Mouse (Mus musculus) liver, adult 2 months (tissue): Measurements from ENCODE around the gene Tnni3. TPM values are rescaled to one million over a fixed set of nuclear protein-coding genes. Genes with fewer than 3 reads are reported as not detected.

Experiments
- DNase-seq: peaks from one replicate; pipeline ENCODE4 v3.0.0-alpha.2; 2011; ENCODE audit warnings: low read depth, low spot score; ENCODE audit errors: extremely low read depth
- H3K27ac ChIP-seq: fragments of 200-500 bp; replicated peaks from 2 replicates; pipeline ENCODE4 v1.5.1; 2012; ENCODE audit warnings: low read depth, mild to moderate bottlenecking, control low read depth, inconsistent platforms, low read length; ENCODE audit not compliant: insufficient read depth
- H3K27me3 ChIP-seq: fragments of 200-500 bp; 2 replicates; pipeline ENCODE4 v1.6.1; 2012; ENCODE audit warnings: mild to moderate bottlenecking, moderate library complexity, low read length, inconsistent platforms; ENCODE audit not compliant: control insufficient read depth, insufficient read depth
- H3K36me3 ChIP-seq: fragments of 200-500 bp; 2 replicates; pipeline ENCODE4 v1.6.1; 2012; ENCODE audit warnings: low read length, inconsistent platforms; ENCODE audit not compliant: control insufficient read depth, insufficient read depth
- H3K4me1 ChIP-seq: fragments of 200-500 bp; 2 replicates; pipeline ENCODE4 v1.6.1; 2011; ENCODE audit warnings: low read length; ENCODE audit not compliant: control insufficient read depth, insufficient read depth
- H3K4me3 ChIP-seq: fragments of 200-500 bp; 2 replicates; pipeline ENCODE4 v1.5.1; 2011; ENCODE audit warnings: low read depth, mild to moderate bottlenecking, control low read depth, low read length, moderate library complexity; ENCODE audit not compliant: insufficient read depth
- H3K79me2 ChIP-seq: fragments of 200-500 bp; 2 replicates; pipeline ENCODE4 v1.6.1; 2012; ENCODE audit warnings: inconsistent platforms, mild to moderate bottlenecking, low read length, moderate library complexity; ENCODE audit not compliant: control insufficient read depth, insufficient read depth
- H3K9ac ChIP-seq: fragments of 200-500 bp; 2 replicates; pipeline ENCODE4 v1.6.1; 2012; ENCODE audit warnings: low read depth, mild to moderate bottlenecking, control low read depth, inconsistent platforms, low read length
- CTCF ChIP-seq: fragments of 200-500 bp; IDR thresholded peaks from 2 replicates; pipeline ENCODE4 v1.5.1; 2011; ENCODE audit warnings: low read depth, low read length, control low read depth
- POLR2A ChIP-seq: fragments of 200-500 bp; IDR thresholded peaks from 2 replicates; pipeline ENCODE4 v1.6.1; 2011; ENCODE audit warnings: low read length, control low read depth; ENCODE audit not compliant: insufficient read depth; ENCODE audit errors: extremely low read depth
- WGBS: fragments of 180-500 bp; shearing (Covaris S2); methylation state at CpG from one replicate; pipeline ENCODE4 v1.1.7; 2018; 5-methylcytosine and 5-hydroxymethylcytosine counted together
- polyA plus RNA-seq: library from polyadenylated mRNA; depleted of rRNA; stranded (reverse); fragments of >200 nt; gene quantifications from 2 replicates; pipeline ENCODE4 v1.2.3, GENCODE M21; 2012
- total RNA-seq: library from RNA; depleted of rRNA; stranded (reverse); fragments of >200 nt; gene quantifications from 2 replicates; pipeline ENCODE4 v1.2.3, GENCODE M21; 2014

The Tnni3 gene
- total and polyA plus RNA-seq, 2 experiments, result 0.76 TPM; not detected in 1

GRCm38 (mm10) chr7:4482281-4482680 lies 41.7 kb downstream of the Tnni3 start:
- TF ChIP-seq CTCF (no peak), POLR2A (no peak)
- Histone ChIP-seq H3K36me3 (peaks cover 18% of the 10 kb centered on the region; the same call in 1 of the 2 replicates), H3K9ac (no peak overlapping the region), H3K4me3 (no peak overlapping the region), H3K79me2 (no peaks in the 10 kb centered on the region), H3K27ac (no peak overlapping the region), H3K27me3 (no peaks in the 10 kb centered on the region), H3K4me1 (no peaks in the 10 kb centered on the region)
- WGBS, result 89% methylated on average over 12 of the region's 12 CpGs
- no peak for DNase-seq

- Histone ChIP-seq H3K4me1 (no peaks in the 10 kb centered on the region), H3K36me3 (peaks cover 9% of the 10 kb centered on the region; the same call in 1 of the 2 replicates), H3K9ac (no peak overlapping the region), H3K4me3 (no peak overlapping the region), H3K79me2 (no peaks in the 10 kb centered on the region), H3K27me3 (no peaks in the 10 kb centered on the region), H3K27ac (no peak overlapping the region)
- WGBS, result 55% methylated on average over 6 of the region's 6 CpGs
- DNase-seq, result peak; percentile 16
- TF ChIP-seq CTCF, result peak; percentile 60; the same call in 1 of the 2 replicates
- no peak for TF ChIP-seq POLR2A
These were observed 44.4 kb downstream of the Tnni3 start for GRCm38 (mm10) chr7:4479674-4480073.

GRCm38 (mm10) chr7:4478796-4479291 lies 45.2 kb downstream of the Tnni3 start:
- TF ChIP-seq POLR2A, result no peak
- TF ChIP-seq CTCF, result no peak
- H3K4me3 ChIP-seq, result peak overlapping the region; percentile 53; the same call in 1 of the 2 replicates
- no peak for DNase-seq
- H3K4me1 ChIP-seq, result no peaks in the 10 kb centered on the region
- H3K36me3 ChIP-seq, result peaks cover 5% of the 10 kb centered on the region; the same call in 1 of the 2 replicates
- WGBS, result 31% methylated on average over 16 of the region's 16 CpGs
- H3K79me2 ChIP-seq, result no peaks in the 10 kb centered on the region
- H3K27ac ChIP-seq, result no peak overlapping the region
- peak overlapping the region; percentile 33 for H3K9ac ChIP-seq
- H3K27me3 ChIP-seq, result no peaks in the 10 kb centered on the region

- H3K27ac ChIP-seq, result no peak overlapping the region
- H3K4me3 ChIP-seq, result peak overlapping the region; percentile 53; the same call in 1 of the 2 replicates
- peaks cover 2% of the 10 kb centered on the region; the same call in 1 of the 2 replicates for H3K36me3 ChIP-seq
- no peaks in the 10 kb centered on the region; the same call in 1 of the 2 replicates for H3K27me3 ChIP-seq
- no peaks in the 10 kb centered on the region for H3K4me1 ChIP-seq
- 13% methylated on average over 39 of the region's 39 CpGs for WGBS
- peak; percentile 35 for DNase-seq
- H3K79me2 ChIP-seq, result no peaks in the 10 kb centered on the region
- H3K9ac ChIP-seq, result peak overlapping the region; percentile 33
- TF ChIP-seq POLR2A (no peak), CTCF (no peak)
These were observed 45.8 kb downstream of the Tnni3 start for GRCm38 (mm10) chr7:4478021-4478795.

- DNase-seq, result no peak
- Histone ChIP-seq H3K4me1 (no peaks in the 10 kb centered on the region), H3K27me3 (no peaks in the 10 kb centered on the region; the same call in 1 of the 2 replicates), H3K27ac (no peak overlapping the region), H3K79me2 (no peaks in the 10 kb centered on the region), H3K4me3 (no peak overlapping the region), H3K9ac (no peak overlapping the region), H3K36me3 (no peaks in the 10 kb centered on the region)
- 40% methylated on average over 19 of the region's 19 CpGs for WGBS
- TF ChIP-seq POLR2A (no peak), CTCF (no peak)
These were observed 50.1 kb downstream of the Tnni3 start for GRCm38 (mm10) chr7:4473940-4474339.
